In the genomic region with DNA sequence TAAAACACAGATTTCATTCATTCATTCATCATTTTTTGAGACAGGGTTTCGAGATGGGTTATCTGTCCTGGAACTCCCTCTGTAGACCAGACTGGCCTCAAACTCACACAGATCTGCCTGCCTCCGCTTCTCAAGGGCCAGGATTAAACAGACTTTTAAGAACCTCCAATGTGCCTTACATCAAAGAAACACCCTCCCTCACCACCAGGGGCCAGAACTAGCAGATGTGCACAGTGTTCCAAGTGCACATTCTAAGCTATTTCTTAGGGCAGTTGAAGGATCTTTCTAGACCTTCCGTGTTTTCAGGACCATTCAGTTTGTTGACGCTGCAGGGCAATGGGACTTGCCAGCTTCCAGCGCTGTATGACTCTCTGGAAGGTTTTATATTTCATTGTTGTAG, we compare ENCODE assay signal across 8 mouse cellular contexts.
DNase-seq lines count a peak whose midpoint lies in the region; ATAC-seq and TF ChIP-seq lines count a peak whose summit lies in the region.

No protein-coding gene starts in this region.

- no peak overlapping the region for H3K9ac ChIP-seq in heart, postnatal 0 days (replicated peaks; ENCODE audit: low read depth, low read length)
- H3K9ac ChIP-seq in midbrain, embryonic 11.5 days (ENCODE audit: low read length), result no peak overlapping the region
- no peak overlapping the region for H3K9ac ChIP-seq in midbrain, embryonic 13.5 days (replicated peaks)

- no peak overlapping the region for H3K4me3 ChIP-seq in heart, postnatal 0 days (ENCODE audit: low read depth, low read length)
- H3K4me3 ChIP-seq in midbrain, embryonic 11.5 days (ENCODE audit: low read depth, low read length), result no peak overlapping the region
- no peak overlapping the region for H3K4me3 ChIP-seq in midbrain, embryonic 13.5 days (replicated peaks)

- intact Hi-C loops in heart, postnatal 14 days (cut with DNase I), result no loop called here

- H3K27me3 ChIP-seq in heart, postnatal 0 days (ENCODE audit: control insufficient read depth, insufficient read depth, low read length), result no peaks in the 10 kb centered on the region
- no peaks in the 10 kb centered on the region for H3K27me3 ChIP-seq in midbrain, embryonic 11.5 days (ENCODE audit: control insufficient read depth, insufficient read depth, low read length)
- no peaks in the 10 kb centered on the region for H3K27me3 ChIP-seq in midbrain, embryonic 13.5 days

- no peak overlapping the region; the same call in 1 of the 2 replicates for H3K4me2 ChIP-seq in heart, postnatal 0 days (ENCODE audit: low read depth, low read length)
- H3K4me2 ChIP-seq in midbrain, embryonic 11.5 days, result no peak overlapping the region
- no peak overlapping the region for H3K4me2 ChIP-seq in midbrain, embryonic 13.5 days (replicated peaks)

- ATAC-seq in heart, postnatal 0 days (ENCODE audit: insufficient read depth, low read depth), result no peak
- ATAC-seq in midbrain, embryonic 11.5 days (ENCODE audit: low FRiP score), result peak; percentile 45; the same call in 1 of the 2 replicates
- no peak for ATAC-seq in midbrain, embryonic 13.5 days
- peak; percentile 75 for ATAC-seq in common myeloid progenitor, adult 5-6 weeks (replicated peaks; ENCODE audit: low read depth, poor library complexity, severe bottlenecking)
- ATAC-seq in neutrophil, adult 5-6 weeks (ENCODE audit: extremely low read depth, insufficient number of reproducible peaks, low FRiP score, poor library complexity, severe bottlenecking), result peak; percentile 59

- no peaks in the 10 kb centered on the region for H3K9me3 ChIP-seq in heart, postnatal 0 days (replicated peaks; ENCODE audit: control insufficient read depth, low read length)
- H3K9me3 ChIP-seq in midbrain, embryonic 11.5 days (ENCODE audit: control insufficient read depth, low read length), result no peaks in the 10 kb centered on the region
- H3K9me3 ChIP-seq in midbrain, embryonic 13.5 days, result no peaks in the 10 kb centered on the region; the same call in 1 of the 2 replicates

- no peak for TF ChIP-seq EP300 in heart, postnatal 0 days (IDR thresholded peaks at IDR 0.05; ENCODE audit: low read depth)

- DNase-seq in heart, postnatal 0 days (ENCODE audit: low spot score), result no peak
- no peak for DNase-seq in heart, postnatal 14 days
- DNase-seq in midbrain, embryonic 11.5 days (ENCODE audit: low spot score, missing footprints), result no peak
- no peak for DNase-seq in frontal cortex, adult 2 months (ENCODE audit: extremely low spot score in 1 of 2, low spot score in 1 of 2)
- no peak for DNase-seq in frontal cortex, postnatal 10 days (ENCODE audit: low spot score in 2 of 2)

- no peak overlapping the region for H3K27ac ChIP-seq in heart, postnatal 0 days (ENCODE audit: low read depth)
- H3K27ac ChIP-seq in midbrain, embryonic 11.5 days (ENCODE audit: low read depth, low read length), result no peak overlapping the region
- H3K27ac ChIP-seq in midbrain, embryonic 13.5 days, result no peak overlapping the region

- H3K36me3 ChIP-seq in heart, postnatal 0 days (replicated peaks; ENCODE audit: control insufficient read depth, insufficient read depth, low read length), result no peaks in the 10 kb centered on the region
- H3K36me3 ChIP-seq in midbrain, embryonic 11.5 days (ENCODE audit: control insufficient read depth, insufficient read depth, low read length), result no peaks in the 10 kb centered on the region
- H3K36me3 ChIP-seq in midbrain, embryonic 13.5 days, result no peaks in the 10 kb centered on the region

- peak; percentile 30 for TF ChIP-seq CTCF in heart, postnatal 0 days (IDR thresholded peaks at IDR 0.05; ENCODE audit: low read depth)

- WGBS in heart, postnatal 0 days, result 67% methylated on average over 5 of the region's 5 CpGs
- 73% methylated on average over 5 of the region's 5 CpGs for WGBS in midbrain, embryonic 11.5 days
- 66% methylated on average over 5 of the region's 5 CpGs for WGBS in midbrain, embryonic 13.5 days

- H3K4me1 ChIP-seq in heart, postnatal 0 days (ENCODE audit: control insufficient read depth, insufficient read depth), result no peaks in the 10 kb centered on the region
- H3K4me1 ChIP-seq in midbrain, embryonic 11.5 days (ENCODE audit: control insufficient read depth, insufficient read depth, low read length), result peaks cover 8% of the 10 kb centered on the region
- H3K4me1 ChIP-seq in midbrain, embryonic 13.5 days (replicated peaks), result 0 out of 2 replicates have a peak, but pooled peaks cover 7% of the 10 kb centered on the region

Comparison
In these comparisons a context has a peak if more than half of its experiments do, and no peak if none do; other contexts are left out.
1. ATAC-seq: peak in midbrain, embryonic 11.5 days (single experiment), common myeloid progenitor, adult 5-6 weeks (single experiment) and neutrophil, adult 5-6 weeks (single experiment); none in heart, postnatal 0 days (single experiment) and midbrain, embryonic 13.5 days (single experiment).